Mouse (Mus musculus): Measurements from ENCODE around the gene Gnao1.

DNA sequence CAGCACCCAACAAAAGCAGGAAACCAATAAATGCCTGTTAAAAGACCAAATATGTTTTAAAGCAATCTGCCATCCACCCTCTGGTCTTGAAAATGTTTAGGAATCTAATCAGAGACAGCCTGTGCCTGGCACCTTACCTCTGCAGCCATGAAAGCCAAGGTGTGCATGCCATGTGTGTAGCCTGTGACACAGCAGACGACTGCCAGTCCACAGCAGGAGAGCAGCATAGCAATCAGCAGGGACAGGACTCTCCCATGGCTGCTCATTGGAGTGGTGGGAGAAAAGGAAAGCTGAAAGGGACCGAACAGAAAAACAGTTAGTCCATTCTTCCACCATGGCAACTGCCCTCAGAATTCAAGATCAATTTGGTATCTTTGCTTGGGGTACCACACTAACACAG, 189.2 kb downstream of the Gnao1 start:
- TF ChIP-seq CTCF (IDR thresholded peaks at IDR 0.05; ENCODE audit: borderline replicate concordance, control insufficient read depth, extremely low read depth, insufficient read depth, low read length, poor library complexity) (no peak), POLR2A (IDR thresholded peaks at IDR 0.05; ENCODE audit: control insufficient read depth, extremely low read depth, insufficient read depth, low read length, poor library complexity) (no peak)

All from thymus, adult 2 months (tissue).